Mouse (Mus musculus) Patski (cell line): ENCODE data around the gene Slco2a1. TPM values are rescaled to one million over a fixed set of nuclear protein-coding genes. Genes with fewer than 3 reads are reported as not detected.

Experiments
- ATAC-seq: fragments of 100-300 bp; one replicate; pipeline ENCODE4 v1.8.0; 2021
- CTCF ChIA-PET: fragments of 350-600 bp; sonication (Branson Sonifier 250); formaldehyde crosslinking; loops from one replicate; lab custom pipeline; 2022; ENCODE audit warnings: inconsistent platforms; lab: Charles Lee
- POLR2A ChIA-PET: fragments of 350-600 bp; sonication (Branson Sonifier 250); formaldehyde crosslinking; loops from one replicate; lab custom pipeline; 2022; ENCODE audit warnings: antibody characterized with exemption, inconsistent platforms; lab: Charles Lee
- DNase-seq: peaks from one replicate; pipeline ENCODE4 v3.0.0-alpha.2; 2011; ENCODE audit warnings: low read depth, low spot score
- H3K27me3 ChIP-seq: fragments of 371-371 bp; one replicate; pipeline ENCODE4 v1.5.1; 2021
- CTCF ChIP-seq: fragments of 100-300 bp; IDR thresholded peaks from one replicate; pipeline ENCODE4 v1.5.1; 2021
- in situ Hi-C: fragments of 300-500 bp; cut with MboI; formaldehyde crosslinking; loops from 3 replicates; pipeline ENCODE4 v1.11.1; 2018; ENCODE audit warnings: low pct_unique_long_range_greater_than_20kb, mixed read lengths
- polyA plus RNA-seq: library from polyadenylated mRNA; unstranded; gene quantifications from one replicate; pipeline ENCODE4 v1.2.3, GENCODE M21; 2021

The Slco2a1 gene
- polyA plus RNA-seq, 1 experiment from 2014 or later = 14.9 TPM

DNA sequence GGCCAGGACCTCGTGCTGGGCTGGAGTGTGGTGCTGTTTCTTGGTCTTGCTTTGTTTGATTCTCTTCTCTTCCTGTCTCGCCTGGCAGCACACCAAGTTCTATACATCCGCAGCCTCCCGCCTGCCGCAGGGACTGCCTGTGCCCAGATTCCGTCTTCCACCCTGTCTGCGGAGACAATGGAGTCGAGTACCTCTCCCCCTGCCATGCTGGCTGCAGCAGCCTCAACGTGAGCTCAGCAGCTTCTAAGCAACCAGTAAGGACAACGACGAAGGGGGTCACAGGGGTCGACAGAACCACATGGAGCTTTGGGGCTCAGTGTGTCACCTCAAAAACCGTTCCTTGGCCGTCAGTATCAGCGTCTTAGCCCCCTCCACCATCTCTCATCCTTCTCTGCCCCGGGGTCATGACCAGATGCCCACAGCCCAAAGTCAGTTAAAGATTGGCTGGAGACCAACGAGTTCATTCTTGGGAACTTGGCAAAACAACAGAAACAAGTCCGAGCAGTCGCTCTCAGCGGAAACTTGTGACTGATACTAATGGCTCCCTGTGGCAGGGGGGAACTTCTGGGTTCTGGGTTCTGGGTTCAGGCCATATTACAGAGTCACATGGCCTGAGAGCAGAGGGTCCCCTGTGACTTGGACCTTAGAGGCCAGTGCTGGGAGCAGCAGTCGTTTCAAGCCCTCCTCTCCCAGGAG, 88.5 kb downstream of the Slco2a1 start:
- no peak for ATAC-seq

DNA sequence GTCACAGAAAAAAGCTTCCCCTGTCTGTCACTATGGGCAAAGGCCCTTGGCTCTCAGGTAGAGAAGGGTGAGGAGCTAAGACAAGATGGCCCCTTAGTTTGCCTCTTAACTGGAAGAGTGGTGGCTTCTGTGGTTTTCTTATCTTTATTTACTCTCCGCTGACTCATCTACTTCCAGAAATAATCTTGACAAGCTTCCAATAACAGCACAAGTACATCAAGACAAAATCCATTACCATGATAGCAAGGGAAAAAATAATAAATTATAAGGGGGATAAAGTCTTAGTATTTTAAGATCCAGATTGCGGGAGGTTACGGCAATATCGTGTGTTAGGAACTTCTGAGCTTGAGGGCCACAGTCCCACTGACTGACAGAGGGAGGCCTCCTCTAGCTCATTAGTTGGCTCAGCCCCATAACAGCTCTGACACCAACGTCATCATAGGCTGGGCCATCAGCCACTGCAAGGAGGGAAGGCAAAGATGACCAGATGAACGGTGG, 89.7 kb downstream of the Slco2a1 start:
- no peak for TF ChIP-seq CTCF
- ATAC-seq = no peak
- in situ Hi-C loops = no loop called here
- no peak for DNase-seq
- CTCF ChIA-PET = interaction anchor here (1.2 kb wide), 1 partner anchor 8 kb away, joined by 3 read pairs; no protein-coding TSS in a partner anchor
- H3K27me3 ChIP-seq = no peaks in the 10 kb centered on the region
- POLR2A ChIA-PET = interaction anchor here (1.3 kb wide), 1 partner anchor 8 kb away, joined by 3 read pairs; no protein-coding TSS in a partner anchor

More for the DNA sequence above, 88.5 kb downstream of the Slco2a1 start:
- H3K27me3 ChIP-seq = no peaks in the 10 kb centered on the region
- no peak for DNase-seq
- no peak for TF ChIP-seq CTCF
- ChIA-PET POLR2A (no interaction called here), CTCF (no interaction called here)
- in situ Hi-C loops = no loop called here

DNA sequence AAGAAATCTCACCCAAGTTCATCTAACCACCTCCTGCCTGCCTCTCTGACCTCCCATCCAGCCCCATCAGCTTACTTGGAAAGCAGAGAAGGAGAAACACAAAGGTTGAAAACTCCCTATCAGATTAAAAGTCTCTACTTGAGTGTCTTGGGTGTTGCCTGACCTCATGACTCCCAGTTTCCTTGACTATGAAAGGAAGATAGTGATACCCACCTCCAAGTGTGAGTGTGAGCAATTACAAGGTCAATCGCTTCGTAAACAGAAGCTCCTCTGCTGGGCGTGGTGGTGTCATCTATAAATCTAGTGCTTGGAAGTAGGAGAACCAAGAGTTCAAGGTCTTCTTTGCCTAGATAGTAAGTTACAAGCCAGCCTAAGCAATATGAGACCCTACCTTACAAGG, 91.7 kb downstream of the Slco2a1 start:
- CTCF ChIA-PET = interaction anchor here (1.4 to 1.7 kb wide), 2 partner anchors 26 to 75 kb away, joined by 3 read pairs; no protein-coding TSS in a partner anchor
- DNase-seq (no peak), ATAC-seq (no peak)
- TF ChIP-seq CTCF = no peak
- in situ Hi-C loops = no loop called here
- POLR2A ChIA-PET = no interaction called here
- H3K27me3 ChIP-seq = no peaks in the 10 kb centered on the region

DNA sequence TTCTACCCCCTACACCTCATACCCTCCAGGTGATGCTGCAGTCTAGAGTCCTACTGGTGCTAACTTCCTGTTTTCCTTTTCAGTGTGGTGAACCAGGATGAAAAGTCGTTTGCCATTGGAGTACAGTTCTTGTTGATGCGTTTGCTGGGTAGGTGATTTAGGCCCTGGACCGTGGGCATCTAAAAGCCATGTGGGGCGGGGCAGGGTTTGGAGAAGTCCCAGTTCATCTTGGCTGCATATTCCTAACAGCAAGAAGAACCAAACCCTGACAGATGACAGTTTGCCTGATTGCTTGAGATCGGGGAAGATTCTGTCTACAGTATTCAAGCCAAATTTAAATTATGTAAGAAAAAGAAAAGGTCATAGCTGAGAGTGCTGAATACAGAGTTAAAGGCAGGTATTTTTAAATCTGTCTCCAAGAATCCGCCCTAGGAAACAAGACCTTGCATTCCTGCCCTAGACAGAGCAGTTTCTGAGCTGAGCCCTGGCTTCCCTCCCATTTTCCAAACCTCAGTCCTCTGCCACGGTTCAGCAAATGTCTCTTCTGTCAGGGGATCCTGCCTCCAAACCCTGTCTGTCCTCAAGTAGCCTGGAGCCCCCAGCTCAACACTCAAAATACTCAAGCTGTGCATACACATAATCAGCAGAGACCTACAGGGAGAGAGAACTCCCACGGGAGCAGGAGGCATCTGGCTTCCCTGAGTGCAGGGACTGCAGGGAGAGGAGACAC, 93.9 kb downstream of the Slco2a1 start:
- in situ Hi-C loops = no loop called here
- POLR2A ChIA-PET = no interaction called here
- TF ChIP-seq CTCF = no peak

DNA sequence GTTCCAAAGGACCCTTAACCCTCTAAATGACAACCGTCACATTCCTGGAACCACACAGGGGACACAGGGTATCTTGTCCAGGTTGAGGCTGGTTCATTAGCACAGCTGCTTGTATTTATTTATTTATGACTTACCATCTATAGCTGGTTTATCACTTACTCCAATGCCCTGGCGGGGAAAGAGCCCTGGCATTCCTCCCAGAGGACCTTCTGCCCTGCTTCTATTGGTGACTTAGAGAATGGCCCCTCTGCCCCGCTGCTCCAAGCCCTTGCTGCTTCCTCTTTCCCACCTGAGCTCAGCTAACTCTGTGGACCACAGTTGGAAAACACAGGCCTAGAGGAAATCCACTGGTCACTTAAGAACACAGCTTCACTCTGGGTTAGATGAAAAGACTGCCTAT, 94.9 kb downstream of the Slco2a1 start:
- TF ChIP-seq CTCF = no peak
- ChIA-PET POLR2A (no interaction called here), CTCF (interaction anchor here (1.2 kb wide), 1 partner anchor 15 kb away, joined by 3 read pairs; no protein-coding TSS in a partner anchor)
- H3K27me3 ChIP-seq = no peaks in the 10 kb centered on the region
- in situ Hi-C loops = no loop called here
- DNase-seq (no peak), ATAC-seq (no peak)

More for the DNA sequence above, 93.9 kb downstream of the Slco2a1 start:
- no peaks in the 10 kb centered on the region for H3K27me3 ChIP-seq
- no peak for ATAC-seq
- CTCF ChIA-PET = interaction anchor here (1.2 kb wide), 1 partner anchor 14 kb away, joined by 3 read pairs; no protein-coding TSS in a partner anchor
- no peak for DNase-seq

DNA sequence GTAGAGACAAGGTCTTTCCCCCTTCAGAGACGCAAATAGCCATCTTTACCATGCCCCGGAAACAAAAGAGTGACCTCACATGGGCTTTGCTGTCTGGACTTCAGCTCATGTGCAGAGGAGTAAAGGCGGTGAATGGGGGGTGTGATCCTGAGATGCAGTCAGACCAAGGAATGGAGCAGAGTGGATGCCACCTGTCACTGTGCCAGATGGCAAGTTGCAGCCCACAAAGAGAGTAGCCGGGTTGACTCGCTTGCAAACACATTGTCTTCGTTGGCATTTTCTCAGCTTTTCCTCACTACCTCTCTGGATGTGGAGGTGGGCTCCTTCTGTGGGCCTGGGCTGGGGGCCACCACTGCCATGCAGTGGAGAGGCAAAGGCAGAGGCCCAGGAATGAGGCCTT, 98.2 kb downstream of the Slco2a1 start:
- POLR2A ChIA-PET = no interaction called here
- CTCF ChIA-PET = no interaction called here
- in situ Hi-C loops = no loop called here
- no peak for TF ChIP-seq CTCF
- no peak for ATAC-seq
- DNase-seq = no peak
- H3K27me3 ChIP-seq = no peaks in the 10 kb centered on the region

DNA sequence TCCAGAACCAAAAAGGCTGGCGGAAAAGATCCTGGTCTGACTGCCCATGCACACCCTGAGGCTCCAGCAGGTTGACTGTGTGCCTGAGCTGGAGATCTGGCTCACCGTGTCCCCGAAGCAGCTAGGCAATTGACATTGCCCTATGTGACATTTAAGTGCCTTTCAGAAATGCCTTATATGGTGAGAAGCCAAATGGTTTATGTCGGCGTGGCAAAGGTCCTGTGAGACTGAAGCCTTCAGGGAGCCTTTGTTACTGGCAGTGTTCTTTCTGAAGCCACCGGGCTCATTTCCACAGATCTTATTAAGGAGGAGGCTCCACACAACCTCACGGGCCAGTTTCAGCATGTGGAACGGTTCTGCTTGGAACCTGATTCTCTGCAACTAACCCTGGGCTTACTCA, 98.8 kb downstream of the Slco2a1 start:
- no peak for TF ChIP-seq CTCF
- H3K27me3 ChIP-seq = no peaks in the 10 kb centered on the region
- POLR2A ChIA-PET = no interaction called here
- CTCF ChIA-PET = no interaction called here
- in situ Hi-C loops = no loop called here
- DNase-seq (no peak), ATAC-seq (no peak)

DNA sequence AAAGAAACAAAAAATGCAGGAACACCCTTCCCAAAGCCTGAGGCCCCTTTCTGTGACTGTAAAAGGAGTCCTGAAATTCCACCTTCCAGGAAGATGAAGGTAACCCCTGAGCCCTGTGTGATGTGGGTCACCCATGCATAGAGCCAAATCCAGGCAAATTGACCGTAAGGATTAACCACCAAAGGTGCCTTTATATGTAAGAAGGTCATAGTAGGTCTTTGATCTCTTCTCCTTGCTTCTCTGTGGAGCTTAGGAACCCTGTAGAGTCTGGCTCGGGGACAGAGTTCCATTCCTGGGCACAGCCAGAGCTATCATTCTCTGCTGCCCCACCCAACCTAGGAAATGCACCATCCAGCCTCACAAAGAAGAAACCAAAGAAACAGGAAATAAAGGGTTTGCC, 100.1 kb downstream of the Slco2a1 start:
- ATAC-seq = no peak
- no peaks in the 10 kb centered on the region for H3K27me3 ChIP-seq
- CTCF ChIA-PET = no interaction called here
- in situ Hi-C loops = no loop called here
- no peak for DNase-seq
- no peak for TF ChIP-seq CTCF
- POLR2A ChIA-PET = no interaction called here

DNA sequence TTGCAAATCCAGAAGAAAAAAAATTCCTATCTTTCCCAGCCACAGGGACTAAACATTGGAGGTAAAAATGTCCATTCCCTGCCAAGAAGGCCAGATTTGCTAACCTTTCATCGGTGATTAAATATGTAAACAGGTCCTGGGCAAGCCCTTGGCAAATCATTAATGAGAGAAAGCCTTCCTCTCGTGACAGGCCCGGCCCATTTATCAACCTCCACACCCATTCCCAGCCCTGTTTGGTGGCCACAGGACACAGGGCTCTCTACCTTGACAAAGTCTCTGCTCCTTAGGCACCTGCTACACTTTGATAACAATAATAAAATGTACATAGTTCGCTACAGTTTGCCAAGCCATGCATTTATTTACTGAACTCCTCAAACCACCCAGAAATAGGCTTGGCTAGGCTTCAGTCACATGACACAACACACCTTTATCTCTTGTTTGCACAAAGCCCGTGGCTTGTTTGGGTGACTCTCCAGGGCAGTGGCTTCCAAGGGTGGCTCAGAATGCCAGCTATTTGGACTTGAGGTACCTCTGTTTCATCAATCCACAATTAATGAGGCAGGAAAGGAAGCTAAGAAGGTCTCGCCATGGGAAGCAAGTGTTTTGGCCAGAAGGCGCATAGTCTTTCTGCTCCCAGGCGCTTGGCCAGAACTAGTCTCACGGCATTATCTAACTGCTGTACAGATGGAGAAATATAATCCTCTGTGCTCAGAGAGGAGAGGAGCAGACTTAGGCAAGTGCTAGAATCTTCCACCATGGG, 101.8 kb downstream of the Slco2a1 start:
- H3K27me3 ChIP-seq = no peaks in the 10 kb centered on the region
- DNase-seq = peak; percentile 62
- peak; percentile 79 for ATAC-seq
- TF ChIP-seq CTCF = no peak
- ChIA-PET POLR2A (no interaction called here), CTCF (no interaction called here)
- in situ Hi-C loops = no loop called here
